Mouse (Mus musculus) adrenal gland, adult (tissue): ENCODE results near the gene Trmt1l.
A peak's percentile ranks its signal among the peaks of the same experiment; 100 is the strongest.
"Not testable (repeated sequence)": the region's sequence is repeated elsewhere in the genome, so short reads cannot be mapped to it uniquely, and the experiment has no call there.

Experiments
- DNase-seq, 2 experiments: peaks; one replicate each; pipeline ENCODE4 v3.0.0; 2022 to 2023; ENCODE audit warnings: low spot score in 1 of 2; ENCODE audit not compliant: inconsistent age in 2 of 2

Gene Trmt1l

DNA sequence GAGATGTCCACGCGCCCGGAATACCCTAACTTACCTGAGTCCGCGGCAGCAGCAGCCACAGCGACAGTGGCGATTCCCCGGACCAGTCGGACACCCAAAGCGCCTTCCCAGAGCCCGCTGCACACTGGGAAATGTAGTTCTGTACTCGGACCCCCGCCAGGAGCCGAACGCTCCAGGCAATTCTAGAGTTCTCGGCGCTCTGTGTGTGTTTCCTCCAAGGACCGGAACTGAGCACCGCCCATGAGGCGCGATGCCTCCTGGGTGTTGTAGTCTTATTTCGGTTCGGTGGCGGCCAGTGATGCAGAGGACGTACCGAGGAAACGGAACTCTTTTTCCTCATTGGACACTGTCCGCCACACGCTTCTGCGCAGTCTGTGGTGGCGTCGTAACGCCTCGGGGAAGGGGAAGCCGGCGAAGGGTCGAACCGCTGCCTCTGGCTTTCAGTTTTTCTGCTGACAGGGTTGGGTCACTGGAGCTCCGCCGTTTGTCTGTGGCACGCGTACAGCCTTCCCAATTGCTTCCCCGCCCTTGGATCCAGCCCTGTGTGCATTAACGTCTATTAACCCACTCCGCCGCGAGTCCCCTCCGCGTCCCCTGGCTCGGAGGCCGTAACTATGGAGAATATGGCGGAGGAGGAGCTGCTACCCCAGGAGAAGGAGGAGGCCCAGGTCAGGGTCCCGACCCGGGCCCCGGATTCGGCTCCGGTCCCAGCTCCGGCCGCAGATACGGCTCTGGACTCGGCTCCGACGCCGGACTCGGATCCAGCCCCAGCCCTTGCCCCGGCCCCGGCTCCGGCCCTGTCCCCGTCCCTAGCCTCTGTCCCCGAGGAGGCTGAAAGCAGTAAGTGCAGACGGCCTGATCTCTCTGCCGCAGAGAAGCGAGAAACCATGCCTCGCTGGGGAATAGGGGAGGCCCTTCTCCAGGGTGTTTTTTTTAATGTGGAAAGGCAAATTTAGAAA is at the start of gene Trmt1l, which contains the start of gene Swt1:
Trmt1l (plus strand) TSS at position 280 of the 959 bp plus-strand sequence.
Swt1 (minus strand) TSS at position 193 of the 959 bp plus-strand sequence.
- peak; percentile 99 for DNase-seq

DNA sequence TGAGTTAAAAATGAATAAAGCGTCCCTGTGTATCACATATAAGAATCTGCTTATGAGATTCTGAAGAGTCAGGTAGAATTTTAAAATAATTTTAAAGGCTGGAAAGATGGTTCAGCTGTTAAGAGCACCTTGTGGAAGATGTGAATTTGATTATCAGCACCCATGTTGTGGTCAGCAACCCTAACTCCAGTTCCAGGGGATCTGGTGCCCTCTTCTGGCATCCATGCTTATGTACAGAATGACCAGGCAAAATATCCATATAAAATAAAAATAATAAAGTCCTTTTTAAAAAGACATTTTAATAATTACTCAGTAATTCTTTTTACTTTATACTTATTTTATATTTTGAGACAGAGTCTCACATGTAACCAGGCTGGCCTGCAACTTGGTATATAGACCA is 38.3 kb upstream of the Trmt1l start:
- peak in 1 of 2 experiments; percentile 68 for DNase-seq

DNA sequence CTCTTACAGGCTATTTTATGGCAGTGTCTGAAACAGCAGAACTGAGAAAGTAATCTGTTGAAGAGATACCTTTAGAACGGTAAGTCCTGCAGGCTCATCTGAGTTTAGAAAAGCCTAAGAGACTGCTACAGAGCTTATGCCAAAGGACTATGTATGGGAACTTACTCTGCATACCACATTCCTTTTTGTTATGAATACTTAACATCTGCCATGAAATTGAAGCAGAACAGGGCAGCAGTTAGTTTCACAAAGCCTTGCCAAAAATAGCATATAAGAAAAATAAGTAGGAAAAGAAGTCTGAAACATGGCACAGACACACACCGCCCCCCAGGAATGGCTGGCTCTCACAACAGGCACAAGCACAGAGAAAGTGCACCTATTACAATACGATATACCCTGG is 18.5 kb upstream of the Trmt1l start:
- no peak for DNase-seq

DNA sequence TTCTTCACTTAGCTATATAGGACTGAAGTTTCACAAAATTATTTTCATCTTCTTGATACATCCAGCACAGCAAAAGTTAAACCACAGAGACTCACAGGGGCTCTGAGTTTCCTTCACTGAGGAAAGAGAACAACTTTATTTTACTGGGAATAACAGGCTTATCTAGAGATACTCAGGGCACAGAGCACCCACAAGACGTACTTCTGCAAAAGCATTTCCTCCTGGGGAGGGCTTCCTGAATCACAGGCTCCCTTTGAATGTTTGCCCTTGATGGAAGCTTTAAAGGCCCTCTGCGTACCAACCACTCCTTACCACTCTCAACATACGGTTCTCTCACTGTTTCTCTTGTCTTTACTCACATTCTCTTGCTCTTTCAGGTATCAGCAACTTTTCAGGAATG is 6.2 kb upstream of the Trmt1l start:
- DNase-seq = no peak

DNA sequence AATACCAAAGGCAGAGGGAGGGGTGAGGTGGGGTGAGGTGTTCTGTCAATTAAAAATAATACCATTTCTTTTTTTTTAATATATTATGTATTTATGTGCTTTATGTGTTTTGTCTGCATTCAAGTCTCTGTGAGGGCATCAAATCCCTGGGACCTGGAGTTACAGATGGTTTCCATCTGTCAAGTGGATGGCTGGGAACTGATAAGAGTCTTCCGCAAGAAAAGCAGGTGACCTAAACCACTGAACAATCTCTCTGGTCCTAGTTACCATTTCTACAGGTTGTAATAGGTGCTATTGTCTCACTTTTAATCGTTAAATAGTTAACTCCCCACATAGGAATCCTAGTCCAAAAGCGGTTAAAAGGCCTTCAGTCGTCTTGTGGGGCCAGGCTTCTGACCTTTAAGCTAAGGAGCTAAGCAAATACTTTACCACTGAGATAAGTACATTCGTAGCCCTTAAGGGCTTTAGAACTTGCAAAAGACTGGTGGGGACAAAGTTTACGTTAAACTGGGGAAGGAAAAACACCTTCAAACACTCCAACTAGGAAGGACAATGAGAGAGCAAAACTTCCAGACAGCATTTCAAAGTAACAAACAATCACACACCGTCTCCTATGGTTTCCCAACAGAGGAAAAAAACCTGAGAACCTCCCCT is 1.3 kb upstream of the Trmt1l start:
- peak in 1 of 2 experiments; percentile 71 for DNase-seq

DNA sequence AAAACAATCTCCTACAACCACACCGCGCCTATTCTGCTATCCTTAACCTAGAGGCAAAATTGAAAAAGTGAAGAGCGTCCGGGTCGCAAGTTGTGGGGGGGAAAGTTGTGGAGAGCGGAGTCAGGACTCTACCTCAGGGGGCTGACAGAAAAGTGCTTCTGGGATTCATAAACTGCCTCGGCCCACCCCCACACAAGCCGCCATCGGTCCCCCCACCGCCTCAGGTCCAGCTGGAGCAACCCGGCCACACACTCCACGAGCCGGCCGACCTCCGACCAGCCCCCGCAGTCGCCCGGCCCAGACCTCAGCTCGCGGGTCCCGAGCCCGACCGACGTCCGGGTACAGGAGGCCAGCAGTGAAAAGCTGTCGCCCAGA is 467 bp upstream of the Trmt1l start:
- no peak for DNase-seq

DNA sequence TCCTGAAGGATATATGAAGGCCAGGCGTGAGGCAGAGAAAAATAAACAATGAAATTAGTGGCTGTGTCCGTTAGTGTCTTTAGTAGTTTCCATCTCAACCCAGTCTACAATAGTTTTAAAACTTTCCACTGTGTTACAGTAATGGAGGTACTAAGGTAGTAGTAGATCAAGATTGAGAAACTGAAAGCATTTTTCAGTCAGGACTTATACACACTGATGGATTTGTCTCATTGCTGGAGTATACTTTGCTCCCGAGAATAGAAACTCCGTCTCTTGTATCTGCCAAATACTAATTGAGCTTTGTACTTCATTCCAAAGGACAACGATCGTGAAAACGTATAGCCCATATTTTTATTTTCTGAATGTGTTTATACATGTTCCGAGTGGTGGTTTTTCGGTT is 974 bp downstream of the Trmt1l start:
- DNase-seq = no peak

DNA sequence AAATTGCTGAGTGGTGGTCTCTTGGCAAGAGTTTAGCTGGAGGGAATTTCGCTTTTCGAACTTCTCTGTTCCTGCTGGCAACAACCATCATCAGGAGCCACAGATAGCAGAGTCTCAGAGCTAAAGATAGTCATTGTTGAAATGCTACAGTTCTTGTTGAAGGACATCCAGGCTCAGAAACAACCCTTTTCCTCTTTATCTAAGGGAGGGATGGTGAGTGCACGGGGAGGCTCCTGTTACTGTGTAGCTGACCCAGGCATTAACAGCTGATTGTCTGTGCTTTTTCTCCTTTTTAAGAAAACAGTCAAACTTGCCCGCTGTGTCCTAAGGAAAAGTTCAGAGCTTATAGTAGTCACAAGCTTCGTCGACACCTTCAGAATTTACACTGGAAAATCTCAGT is 7.1 kb downstream of the Trmt1l start:
- no peak for DNase-seq

DNA sequence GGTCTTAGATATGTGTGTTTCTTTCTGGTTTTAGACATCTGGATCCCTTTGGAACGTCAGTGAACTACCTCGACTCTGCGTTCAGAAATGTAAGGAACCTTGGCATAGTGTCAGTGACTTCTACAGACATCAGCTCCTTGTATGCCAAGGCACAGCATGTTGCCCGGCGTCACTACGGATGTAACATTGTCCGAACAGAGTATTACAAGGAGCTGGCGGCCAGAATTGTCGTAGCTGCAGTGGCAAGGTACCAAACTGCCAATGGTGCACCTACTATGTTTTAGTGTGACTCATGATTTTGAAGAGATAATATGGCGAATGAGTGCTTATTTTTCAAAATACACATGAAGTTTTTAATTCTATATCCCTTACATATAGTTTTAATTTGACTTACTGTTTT is 21.5 kb downstream of the Trmt1l start:
- no peak for DNase-seq

DNA sequence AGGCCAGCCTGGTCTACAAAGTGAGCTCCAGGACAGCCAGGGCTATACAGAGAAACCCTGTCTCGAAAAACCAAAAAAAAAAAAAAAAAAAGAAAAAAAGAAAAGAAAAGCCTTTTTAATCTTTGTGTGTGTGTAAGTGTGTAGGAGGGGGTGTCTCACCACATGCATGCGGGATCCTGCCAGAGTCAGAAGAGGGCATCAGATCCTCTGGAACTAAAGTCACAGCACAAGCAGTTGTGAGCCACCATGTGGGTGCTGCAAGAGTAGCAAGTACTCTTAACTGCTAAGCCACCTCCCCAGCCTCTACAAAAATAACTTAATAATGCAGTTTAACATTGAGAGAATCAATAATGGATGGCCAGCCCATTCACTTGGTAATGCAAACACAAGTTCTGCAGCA is 22.5 kb downstream of the Trmt1l start:
- no peak for DNase-seq

DNA sequence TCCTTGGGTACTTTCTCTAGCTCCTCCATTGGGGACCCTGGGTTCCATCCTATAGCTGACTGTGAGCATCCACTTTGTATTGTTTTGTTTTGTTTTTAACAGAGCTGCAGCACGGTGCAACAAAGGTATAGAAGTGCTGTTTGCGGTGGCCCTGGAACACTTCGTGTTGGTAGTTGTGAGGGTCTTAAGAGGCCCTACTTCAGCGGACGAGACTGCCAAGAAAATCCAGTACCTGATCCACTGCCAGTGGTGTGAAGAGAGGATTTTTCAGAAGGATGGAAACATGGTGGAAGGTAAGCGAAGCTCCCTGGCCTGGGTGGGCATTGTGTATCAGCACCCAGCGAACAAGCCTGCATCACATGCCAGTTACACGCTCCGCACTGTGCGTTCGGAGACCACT is 23.6 kb downstream of the Trmt1l start:
- no peak for DNase-seq

DNA sequence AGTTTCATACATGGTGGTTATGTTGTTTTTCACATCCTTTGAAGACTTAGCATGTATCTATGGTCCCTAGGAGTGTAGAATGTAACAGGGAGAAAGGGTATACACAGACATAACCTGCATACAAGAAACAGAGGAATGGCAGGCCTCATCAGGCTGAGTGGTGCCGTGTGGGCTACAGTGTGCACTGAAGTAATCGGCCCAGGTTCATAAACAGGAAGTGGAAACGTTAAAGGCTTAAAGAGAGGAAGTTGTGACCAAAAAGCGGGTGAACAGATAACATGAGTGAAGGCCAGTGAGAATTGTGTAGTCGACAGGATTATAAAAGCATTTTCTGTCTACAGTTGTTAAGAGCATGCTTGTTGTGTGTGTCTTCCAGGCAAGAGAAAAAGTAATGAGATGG is 28.7 kb downstream of the Trmt1l start:
- no peak for DNase-seq

DNA sequence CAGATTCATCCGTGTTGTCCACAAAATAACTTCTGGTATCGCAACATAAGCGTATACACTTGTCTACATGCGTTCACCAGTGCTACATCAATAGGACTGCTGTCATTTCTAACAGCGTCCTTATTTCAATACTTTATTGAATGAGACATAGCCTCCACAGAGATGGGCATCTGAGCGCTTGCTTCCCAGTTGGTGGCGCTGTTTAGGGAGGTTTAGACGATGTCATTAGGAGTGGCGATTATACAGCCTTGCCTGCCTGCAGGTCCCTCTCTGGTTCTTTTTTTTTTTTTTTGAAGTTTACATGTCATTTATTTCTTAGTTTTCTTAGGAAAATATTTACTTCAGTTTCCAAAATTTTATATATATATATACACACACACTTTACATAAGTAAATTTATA is 32.9 kb downstream of the Trmt1l start:
- no peak for DNase-seq

DNA sequence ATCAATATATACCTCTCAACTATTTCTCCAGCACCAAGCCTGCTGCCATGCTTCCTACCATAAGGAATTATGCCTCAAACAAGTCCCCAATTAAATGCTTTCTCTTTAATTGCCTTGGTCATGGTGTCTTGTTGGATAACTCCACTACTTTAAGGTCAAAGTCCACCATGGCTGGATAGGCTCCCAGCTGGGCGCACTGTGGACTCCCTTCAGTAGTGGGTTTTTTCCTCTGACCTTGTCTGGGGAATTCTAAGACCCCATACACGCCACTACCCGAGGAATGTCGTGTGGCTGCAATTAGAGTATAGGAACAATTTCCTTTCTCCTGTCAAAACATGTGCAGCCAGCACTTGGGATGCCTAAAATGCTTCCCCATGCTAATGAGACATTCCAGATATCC is 36.6 kb downstream of the Trmt1l start:
- DNase-seq = no peak

DNA sequence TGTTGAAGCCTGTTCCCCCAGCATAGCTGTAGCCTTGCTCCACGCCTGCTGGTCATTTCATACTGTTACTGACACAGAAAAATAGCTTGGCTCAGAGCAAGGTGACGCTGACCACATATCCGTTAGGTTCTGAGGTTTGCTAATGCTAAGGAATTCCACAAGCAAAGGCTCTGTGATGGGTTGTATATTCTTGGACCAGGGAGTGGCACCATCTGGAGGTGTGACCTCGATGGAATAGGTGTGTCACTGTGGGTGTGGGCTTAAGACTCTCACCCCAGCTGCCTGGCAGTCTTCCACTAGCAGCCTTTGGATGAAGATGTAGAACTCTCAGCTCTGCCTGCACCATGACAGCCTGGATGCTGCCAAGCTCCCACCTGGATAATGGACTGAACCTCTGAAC is 38.2 kb downstream of the Trmt1l start:
- DNase-seq = no peak

DNA sequence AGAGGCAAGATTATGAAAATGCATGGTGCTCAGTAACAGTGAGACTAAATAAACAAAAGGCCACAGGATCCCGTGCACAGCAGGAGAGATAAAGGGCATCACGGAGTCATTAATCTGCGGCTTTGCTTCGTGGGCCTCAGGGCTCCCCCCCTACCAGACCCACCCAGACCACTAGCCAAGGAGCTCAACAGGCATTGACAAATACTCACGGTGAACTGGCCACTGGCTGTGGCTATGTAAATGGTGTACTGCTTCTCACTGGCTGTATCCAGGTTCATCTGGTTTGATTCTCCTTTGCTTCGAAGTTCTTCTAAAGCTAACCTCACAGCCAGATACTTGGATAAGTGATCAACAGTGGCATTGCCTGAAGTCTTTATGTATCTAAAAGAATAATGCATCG is 43.1 kb downstream of the Trmt1l start:
- no peak for DNase-seq

DNA sequence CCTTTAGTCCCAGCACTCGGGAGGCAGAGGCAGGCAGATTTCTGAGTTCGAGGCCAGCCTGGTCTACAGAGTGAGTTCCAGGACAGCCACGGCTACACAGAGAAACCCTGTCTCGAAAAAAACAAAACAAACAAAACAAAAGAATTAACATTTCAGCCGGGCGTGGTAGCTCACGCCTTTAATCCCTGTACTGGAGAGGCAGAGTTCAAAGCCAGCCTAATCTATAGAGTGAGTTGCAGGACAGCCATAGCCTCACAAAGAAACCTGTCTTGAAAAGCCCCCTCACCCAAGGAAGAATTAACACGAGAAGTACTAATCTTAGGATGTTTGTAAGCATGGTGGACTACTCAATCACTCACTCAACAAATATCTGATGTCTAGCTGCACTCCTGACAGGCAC is 44.0 kb downstream of the Trmt1l start:
- not testable (repeated sequence) for DNase-seq

DNA sequence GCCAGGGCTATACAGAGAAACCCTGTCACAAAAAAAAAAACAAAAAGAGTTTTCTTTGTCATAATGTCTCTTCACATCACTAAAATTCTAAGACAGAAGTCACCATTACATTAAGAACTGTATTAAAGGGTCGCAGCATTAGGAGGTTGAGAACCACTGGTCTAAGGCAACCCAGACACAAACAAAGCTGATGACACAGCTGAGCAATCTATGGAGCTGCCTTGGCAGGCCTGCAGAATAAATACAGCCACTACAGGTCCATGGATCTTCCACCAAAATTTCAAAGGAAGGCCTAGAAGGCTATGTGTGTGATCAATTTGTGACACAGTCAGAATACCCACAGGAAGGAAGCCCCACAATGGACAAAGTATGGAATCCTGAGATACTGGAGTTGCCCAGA is 54.2 kb downstream of the Trmt1l start:
- DNase-seq = no peak

DNA sequence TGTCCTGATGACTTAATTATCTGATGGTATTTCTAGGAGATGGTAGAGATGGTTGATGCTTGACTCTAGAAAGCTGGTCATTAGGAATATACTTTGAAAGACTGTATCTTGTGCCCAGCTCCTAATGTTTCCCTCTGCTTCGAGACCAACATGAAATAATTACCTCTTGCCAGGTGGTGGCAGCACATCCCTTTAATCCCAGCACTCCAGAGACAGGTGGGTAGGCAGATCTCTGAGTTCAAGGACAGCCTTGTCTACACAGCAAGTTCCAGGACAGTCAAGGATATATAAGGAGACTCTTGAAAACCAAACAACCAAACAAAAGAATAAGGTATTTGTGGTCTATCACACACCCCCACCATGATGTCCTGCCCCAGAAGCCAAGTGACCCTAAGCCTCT is 55.2 kb downstream of the Trmt1l start:
- peak in 1 of 2 experiments; percentile 68 for DNase-seq

DNA sequence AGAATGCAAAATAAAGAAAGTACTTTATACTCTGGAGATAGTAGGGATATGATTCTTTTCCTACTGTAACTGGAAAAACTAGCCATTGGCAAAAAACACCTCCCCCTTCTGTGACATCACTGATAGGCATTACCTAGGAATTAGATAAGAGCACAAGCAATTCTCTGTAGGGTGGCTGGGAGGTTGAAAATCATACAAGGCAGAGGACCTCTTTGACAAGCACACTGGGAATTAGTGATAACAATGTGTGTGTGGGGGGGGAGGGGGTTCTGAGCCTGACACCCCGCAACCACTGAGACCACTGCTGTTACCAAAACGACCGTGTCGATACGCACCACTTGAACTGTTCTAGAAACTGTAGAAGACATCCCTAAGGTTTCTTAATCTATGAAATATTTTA is 56.4 kb downstream of the Trmt1l start:
- no peak for DNase-seq

DNA sequence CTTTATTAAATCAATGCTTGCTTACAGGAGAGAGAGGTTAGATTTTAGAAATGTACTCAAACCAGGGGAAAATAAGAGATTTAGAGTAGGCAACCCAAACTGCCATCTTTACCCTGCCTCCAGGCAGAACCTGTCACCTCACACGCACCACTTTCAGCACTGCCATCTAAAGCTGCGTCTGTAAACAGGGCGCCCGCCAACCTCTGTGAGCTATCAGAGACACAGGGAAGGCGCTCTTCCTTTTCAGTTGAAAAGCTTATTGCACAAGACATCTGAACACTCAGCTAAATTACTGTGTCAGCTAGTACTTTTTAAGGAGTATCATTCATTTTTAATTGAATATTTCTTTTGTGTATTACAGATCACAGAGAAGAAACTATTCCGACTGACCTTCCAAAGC is 61.5 kb downstream of the Trmt1l start:
- no peak for DNase-seq

DNA sequence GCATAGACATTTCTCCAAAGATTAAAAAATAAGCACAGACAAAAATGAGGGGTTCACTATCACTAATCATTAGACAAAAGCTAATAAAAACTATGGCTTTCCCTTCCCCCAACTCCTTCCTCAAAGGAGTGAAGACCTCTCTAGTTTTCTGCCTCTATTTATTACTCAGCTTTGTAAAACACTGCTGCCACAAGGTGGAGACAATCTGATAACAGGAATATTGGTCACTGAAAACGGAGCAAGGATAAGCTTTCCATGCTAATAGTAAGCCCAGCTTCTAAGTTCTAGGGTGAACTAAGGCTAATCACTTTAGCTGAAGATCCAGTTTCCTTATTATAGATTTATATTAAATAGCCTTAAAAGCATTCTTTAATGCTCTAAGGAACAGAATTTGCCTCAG is 64.1 kb downstream of the Trmt1l start:
- DNase-seq = peak in 1 of 2 experiments; percentile 64
